ENCODE assay signal across 8 mouse cellular contexts in genomic region chr16:38729610-38730288, GRCm38 (mm10). TPM values are rescaled to one million over a fixed set of nuclear protein-coding genes. Genes with fewer than 3 reads are reported as not detected.
DNase-seq lines count a peak whose midpoint lies in the region; ATAC-seq and TF ChIP-seq lines count a peak whose summit lies in the region.

No protein-coding gene starts in this region.

- 64% methylated on average over 15 of the region's 15 CpGs for WGBS in midbrain, embryonic 14.5 days
- 67% methylated on average over 15 of the region's 15 CpGs for WGBS in midbrain, embryonic 10.5 days
- 58% methylated on average over 15 of the region's 15 CpGs for WGBS in forebrain, postnatal 0 days
- 41% methylated on average over 15 of the region's 15 CpGs for WGBS in stomach, embryonic 15.5 days

- no peak overlapping the region for H3K4me2 ChIP-seq in midbrain, embryonic 14.5 days (ENCODE audit: low read length)
- peak overlapping the region; percentile 15; the same call in 1 of the 2 replicates for H3K4me2 ChIP-seq in forebrain, postnatal 0 days (ENCODE audit: low read depth)
- peak overlapping the region; percentile 40; the same call in 1 of the 2 replicates for H3K4me2 ChIP-seq in stomach, embryonic 15.5 days

- H3K36me3 ChIP-seq in midbrain, embryonic 14.5 days (ENCODE audit: control insufficient read depth, insufficient read depth, low read length) = no peaks in the 10 kb centered on the region
- H3K36me3 ChIP-seq in midbrain, embryonic 10.5 days = no peaks in the 10 kb centered on the region
- H3K36me3 ChIP-seq in forebrain, postnatal 0 days (ENCODE audit: insufficient read depth) = no peaks in the 10 kb centered on the region
- no peaks in the 10 kb centered on the region for H3K36me3 ChIP-seq in stomach, embryonic 15.5 days

- H3K9me3 ChIP-seq in midbrain, embryonic 14.5 days (ENCODE audit: control insufficient read depth, low read length) = no peaks in the 10 kb centered on the region
- no peaks in the 10 kb centered on the region for H3K9me3 ChIP-seq in midbrain, embryonic 10.5 days (replicated peaks)
- H3K9me3 ChIP-seq in forebrain, postnatal 0 days (ENCODE audit: low read length) = no peaks in the 10 kb centered on the region
- H3K9me3 ChIP-seq in stomach, embryonic 15.5 days = no peaks in the 10 kb centered on the region

- ATAC-seq in cerebellum, adult (ENCODE audit: insufficient number of reproducible peaks, low FRiP score, low TSS enrichment) = peak; percentile 52; the same call in 1 of the 2 replicates
- ATAC-seq in midbrain, embryonic 14.5 days (ENCODE audit: low FRiP score, low TSS enrichment) = no peak; the same call in 1 of the 2 replicates
- ATAC-seq in forebrain, postnatal 0 days = peak; percentile 93
- ATAC-seq in stomach, embryonic 15.5 days (ENCODE audit: insufficient read depth, low FRiP score, low read depth) = peak; percentile 35

- H3K9ac ChIP-seq in midbrain, embryonic 14.5 days (replicated peaks; ENCODE audit: low read length) = no peak overlapping the region
- no peak overlapping the region for H3K9ac ChIP-seq in forebrain, postnatal 0 days
- H3K9ac ChIP-seq in stomach, embryonic 15.5 days = no peak overlapping the region

- H3K4me1 ChIP-seq in midbrain, embryonic 14.5 days (ENCODE audit: control insufficient read depth, insufficient read depth, low read length) = no peaks in the 10 kb centered on the region
- H3K4me1 ChIP-seq in midbrain, embryonic 10.5 days = no peaks in the 10 kb centered on the region
- no peaks in the 10 kb centered on the region for H3K4me1 ChIP-seq in forebrain, postnatal 0 days (ENCODE audit: insufficient read depth)
- 0 out of 2 replicates have a peak, but pooled peaks cover 3% of the 10 kb centered on the region for H3K4me1 ChIP-seq in stomach, embryonic 15.5 days

- no peaks in the 10 kb centered on the region for H3K27me3 ChIP-seq in midbrain, embryonic 14.5 days (ENCODE audit: control insufficient read depth, insufficient read depth, low read length)
- no peaks in the 10 kb centered on the region for H3K27me3 ChIP-seq in midbrain, embryonic 10.5 days (ENCODE audit: low read depth, poor library complexity, severe bottlenecking)
- H3K27me3 ChIP-seq in forebrain, postnatal 0 days (ENCODE audit: insufficient read depth, low read length) = no peaks in the 10 kb centered on the region
- no peaks in the 10 kb centered on the region for H3K27me3 ChIP-seq in stomach, embryonic 15.5 days (replicated peaks)

- no peak overlapping the region for H3K27ac ChIP-seq in midbrain, embryonic 14.5 days (replicated peaks; ENCODE audit: low read depth, low read length)
- H3K27ac ChIP-seq in midbrain, embryonic 10.5 days (replicated peaks) = no peak overlapping the region
- no peak overlapping the region for H3K27ac ChIP-seq in forebrain, postnatal 0 days (ENCODE audit: low read depth, low read length)
- no peak overlapping the region for H3K27ac ChIP-seq in stomach, embryonic 15.5 days

- no peak overlapping the region for H3K4me3 ChIP-seq in midbrain, embryonic 14.5 days (replicated peaks; ENCODE audit: low read depth, low read length)
- H3K4me3 ChIP-seq in midbrain, embryonic 10.5 days = no peak overlapping the region
- no peak overlapping the region for H3K4me3 ChIP-seq in forebrain, postnatal 0 days (ENCODE audit: low read depth, low read length)
- H3K4me3 ChIP-seq in stomach, embryonic 15.5 days (replicated peaks) = 0 out of 2 replicates have a peak overlapping the region, but pooled peaks have one; percentile 5

- TF ChIP-seq CTCF in forebrain, postnatal 0 days (IDR thresholded peaks at IDR 0.05; ENCODE audit: low read depth) = peak; percentile 88

- DNase-seq in cerebellum, adult 18-20 months = no peak
- peak; percentile 83 for DNase-seq in midbrain, embryonic 14.5 days
- DNase-seq in midbrain, embryonic 10.5 days (ENCODE audit: low spot score) = no peak
- peak; percentile 75 for DNase-seq in forebrain, postnatal 0 days
- DNase-seq in kidney, postnatal 36 days = peak; percentile 37 to 67
- DNase-seq in right cerebral cortex, postnatal 36 days (ENCODE audit: low spot score in 2 of 2) = no peak

RNA-seq across cellular contexts. Expression of gene B4galt4, which starts 12.3 kb away (rescaled TPM):
- polyA plus RNA-seq in midbrain, embryonic 14.5 days (2014; fragmentation: Nextera tagmentation; extraction: Ambion mirVana) = 29.6 and 31.9 TPM in 2 replicates
- 20.8 and 25.7 TPM in 2 replicates for polyA plus RNA-seq in midbrain, embryonic 10.5 days (2016; fragmentation: Nextera tagmentation; extraction: Ambion mirVana)
- total RNA-seq in forebrain, postnatal 0 days (2014; rRNA removed) = 25.0 and 32.9 TPM in 2 replicates
- 26.6 and 27.3 TPM in 2 replicates for polyA plus RNA-seq in forebrain, postnatal 0 days (2015; fragmentation: Nextera tagmentation; extraction: Ambion mirVana)
- 21.1 and 21.8 TPM in 2 replicates for polyA plus RNA-seq in stomach, embryonic 15.5 days (2015; fragmentation: Nextera tagmentation; extraction: Ambion mirVana)

RNA-seq across cellular contexts. Expression of gene Arhgap31, which starts 16.7 kb away (rescaled TPM):
- polyA plus RNA-seq in midbrain, embryonic 14.5 days (2014; fragmentation: Nextera tagmentation; extraction: Ambion mirVana) = 2.0 and 6.3 TPM in 2 replicates
- 7.3 and 8.7 TPM in 2 replicates for polyA plus RNA-seq in midbrain, embryonic 10.5 days (2016; fragmentation: Nextera tagmentation; extraction: Ambion mirVana)
- total RNA-seq in forebrain, postnatal 0 days (2014; rRNA removed) = 7.7 and 9.6 TPM in 2 replicates
- 1.8 and 2.4 TPM in 2 replicates for polyA plus RNA-seq in forebrain, postnatal 0 days (2015; fragmentation: Nextera tagmentation; extraction: Ambion mirVana)
- polyA plus RNA-seq in stomach, embryonic 15.5 days (2015; fragmentation: Nextera tagmentation; extraction: Ambion mirVana) = 9.8 and 10.1 TPM in 2 replicates

Comparison
In these comparisons a context has a peak if more than half of its experiments do, and no peak if none do; other contexts are left out.
1. DNase-seq: peak in midbrain, embryonic 14.5 days (single experiment), forebrain, postnatal 0 days (single experiment) and kidney, postnatal 36 days (2 of 2); none in cerebellum, adult 18-20 months (0 of 2), midbrain, embryonic 10.5 days (single experiment) and right cerebral cortex, postnatal 36 days (0 of 2).